Mouse (Mus musculus): ENCODE data around the gene Dedd2.

GRCm38 (mm10) chr7:25233061-25233460, 12.6 kb upstream of the Dedd2 start:
- TF ChIP-seq CTCF (IDR thresholded peaks at IDR 0.05; ENCODE audit: control insufficient read depth, insufficient read depth, low read length), result no peak
- no peak for TF ChIP-seq POLR2A (IDR thresholded peaks at IDR 0.05; ENCODE audit: borderline replicate concordance, control insufficient read depth, low read depth, low read length)
